Mouse (Mus musculus): ENCODE data around the gene Rgs6. TPM values are rescaled to one million over a fixed set of nuclear protein-coding genes. Genes with fewer than 3 reads are reported as not detected.

Rgs6 gene
- total and polyA plus RNA-seq, 3 experiments: not detected

GRCm38 (mm10) chr12:83047710-83048109 lies 459.6 kb downstream of the Rgs6 start:
- no peaks in the 10 kb centered on the region for H3K27me3 ChIP-seq (replicated peaks)
- no peaks in the 10 kb centered on the region for H3K9me3 ChIP-seq (replicated peaks; ENCODE audit: low read length)
- in situ Hi-C loops (cut with MboI; ENCODE audit: low pct_ligation_motif_present, low pct_unique_long_range_greater_than_20kb, low sequenced_read_pairs): no loop called here
- H3K9ac ChIP-seq (ENCODE audit: insufficient read depth, low read depth): no peak overlapping the region
- H3K79me2 ChIP-seq (replicated peaks; ENCODE audit: control insufficient read depth, extremely low read depth, insufficient read depth, poor library complexity, severe bottlenecking): no peaks in the 10 kb centered on the region
- no peak overlapping the region for H3K27ac ChIP-seq (ENCODE audit: insufficient read depth, low read depth)
- DNase-seq (ENCODE audit: extremely low read depth): no peak
- H3K4me1 ChIP-seq (ENCODE audit: control insufficient read depth in 1 of 2, insufficient read depth in 2 of 2): peaks cover 0 to 4% of the 10 kb centered on the region in 2 experiments; a peak in 1 of 4 replicates
- no peaks in the 10 kb centered on the region for H3K36me3 ChIP-seq (replicated peaks in 1 of 2; ENCODE audit: control insufficient read depth in 1 of 2, insufficient read depth in 1 of 2, low read length in 1 of 2)
- dilution Hi-C loops (cut with MboI; ENCODE audit: extremely low pct_ligation_motif_present, extremely low pct_unique_long_range_greater_than_20kb, low sequenced_read_pairs): no loop called here
- no peak overlapping the region for H3K4me3 ChIP-seq (replicated peaks in 1 of 3; ENCODE audit: low read depth in 2 of 3, low read length in 2 of 3, poor library complexity in 1 of 3)
- no peak overlapping the region for H3K4me2 ChIP-seq (ENCODE audit: insufficient read depth, low read depth, poor library complexity, severe bottlenecking)
- TF ChIP-seq UBTF (IDR thresholded peaks at IDR 0.05; ENCODE audit: low read depth, low read length) (no peak), JUN (IDR thresholded peaks at IDR 0.05; ENCODE audit: insufficient read depth, low read depth, low read length) (no peak)

- H3K36me3 ChIP-seq (replicated peaks in 1 of 2; ENCODE audit: control insufficient read depth in 1 of 2, insufficient read depth in 1 of 2, low read length in 1 of 2): no peaks in the 10 kb centered on the region
- no peaks in the 10 kb centered on the region for H3K79me2 ChIP-seq (replicated peaks; ENCODE audit: control insufficient read depth, extremely low read depth, insufficient read depth, poor library complexity, severe bottlenecking)
- in situ Hi-C loops (cut with MboI; ENCODE audit: low pct_ligation_motif_present, low pct_unique_long_range_greater_than_20kb, low sequenced_read_pairs): no loop called here
- TF ChIP-seq CHD2 (IDR thresholded peaks at IDR 0.05; ENCODE audit: low read length) (no peak), JUN (IDR thresholded peaks at IDR 0.05; ENCODE audit: insufficient read depth, low read depth, low read length) (no peak), HCFC1 (IDR thresholded peaks at IDR 0.05; ENCODE audit: low read depth, low read length) (no peak), UBTF (IDR thresholded peaks at IDR 0.05; ENCODE audit: low read depth, low read length) (no peak), USF2 (conservative IDR thresholded peaks at IDR 0.05; ENCODE audit: low read depth, low read length) (no peak), CHD1 (IDR thresholded peaks at IDR 0.05; ENCODE audit: low read depth, low read length) (no peak)
- H3K27ac ChIP-seq (ENCODE audit: insufficient read depth, low read depth): no peak overlapping the region
- H3K4me1 ChIP-seq (ENCODE audit: control insufficient read depth in 1 of 2, insufficient read depth in 2 of 2): peaks cover 0 to 4% of the 10 kb centered on the region in 2 experiments; a peak in 1 of 4 replicates
- H3K4me2 ChIP-seq (ENCODE audit: insufficient read depth, low read depth, poor library complexity, severe bottlenecking): no peak overlapping the region
- H3K9ac ChIP-seq (ENCODE audit: insufficient read depth, low read depth): no peak overlapping the region
- H3K9me3 ChIP-seq (replicated peaks; ENCODE audit: low read length): peaks cover 7% of the 10 kb centered on the region
- H3K27me3 ChIP-seq (replicated peaks): no peaks in the 10 kb centered on the region
- DNase-seq (ENCODE audit: extremely low read depth): no peak
- dilution Hi-C loops (cut with MboI; ENCODE audit: extremely low pct_ligation_motif_present, extremely low pct_unique_long_range_greater_than_20kb, low sequenced_read_pairs): no loop called here
- no peak overlapping the region for H3K4me3 ChIP-seq (replicated peaks in 1 of 3; ENCODE audit: low read depth in 2 of 3, low read length in 2 of 3, poor library complexity in 1 of 3)
Observed at GRCm38 (mm10) chr12:83050514-83050913, 462.4 kb downstream of the Rgs6 start.

GRCm38 (mm10) chr12:83052391-83052790 lies 464.3 kb downstream of the Rgs6 start:
- Histone ChIP-seq H3K9me3 (replicated peaks; ENCODE audit: low read length) (peaks cover 7% of the 10 kb centered on the region), H3K4me1 (ENCODE audit: control insufficient read depth in 1 of 2, insufficient read depth in 2 of 2) (peaks cover 0 to 4% of the 10 kb centered on the region in 2 experiments; a peak in 1 of 4 replicates), H3K36me3 (replicated peaks in 1 of 2; ENCODE audit: control insufficient read depth in 1 of 2, insufficient read depth in 1 of 2, low read length in 1 of 2) (no peaks in the 10 kb centered on the region), H3K79me2 (replicated peaks; ENCODE audit: control insufficient read depth, extremely low read depth, insufficient read depth, poor library complexity, severe bottlenecking) (no peaks in the 10 kb centered on the region), H3K4me2 (ENCODE audit: insufficient read depth, low read depth, poor library complexity, severe bottlenecking) (no peak overlapping the region), H3K9ac (ENCODE audit: insufficient read depth, low read depth) (no peak overlapping the region), H3K27me3 (replicated peaks) (no peaks in the 10 kb centered on the region), H3K4me3 (replicated peaks in 1 of 3; ENCODE audit: low read depth in 2 of 3, low read length in 2 of 3, poor library complexity in 1 of 3) (no peak overlapping the region), H3K27ac (ENCODE audit: insufficient read depth, low read depth) (no peak overlapping the region)
- in situ Hi-C loops (cut with MboI; ENCODE audit: low pct_ligation_motif_present, low pct_unique_long_range_greater_than_20kb, low sequenced_read_pairs): no loop called here
- no peak for TF ChIP-seq BHLHE40 (IDR thresholded peaks at IDR 0.05; ENCODE audit: low read depth, low read length)
- TF ChIP-seq RCOR1 (conservative IDR thresholded peaks at IDR 0.05; ENCODE audit: low read depth, low read length): no peak
- no peak for TF ChIP-seq USF2 (conservative IDR thresholded peaks at IDR 0.05; ENCODE audit: low read depth, low read length)
- TF ChIP-seq EP300 (IDR thresholded peaks at IDR 0.05; ENCODE audit: low read length): no peak
- no peak for TF ChIP-seq IRF4 (IDR thresholded peaks at IDR 0.05; ENCODE audit: low read depth, low read length)
- no peak for TF ChIP-seq PAX5 (IDR thresholded peaks at IDR 0.05; ENCODE audit: low read length)
- no peak for TF ChIP-seq MAX (IDR thresholded peaks at IDR 0.05; ENCODE audit: low read length)
- no peak for TF ChIP-seq UBTF (IDR thresholded peaks at IDR 0.05; ENCODE audit: low read depth, low read length)
- no peak for TF ChIP-seq CHD2 (IDR thresholded peaks at IDR 0.05; ENCODE audit: low read length)
- no peak for TF ChIP-seq ZNF384 (IDR thresholded peaks at IDR 0.05; ENCODE audit: low read depth, low read length)
- no peak for TF ChIP-seq MYC (IDR thresholded peaks at IDR 0.05; ENCODE audit: low read depth, low read length)
- TF ChIP-seq POLR2A (IDR thresholded peaks at IDR 0.05; ENCODE audit: low read depth, low read length): no peak
- no peak for TF ChIP-seq HCFC1 (IDR thresholded peaks at IDR 0.05; ENCODE audit: low read depth, low read length)
- no peak for TF ChIP-seq SMC3 (IDR thresholded peaks at IDR 0.05; ENCODE audit: low read depth, low read length)
- TF ChIP-seq SIN3A (IDR thresholded peaks at IDR 0.05; ENCODE audit: low read length): no peak
- no peak for TF ChIP-seq ZMIZ1 (IDR thresholded peaks at IDR 0.05; ENCODE audit: low read depth, low read length)
- no peak for TF ChIP-seq JUND (conservative IDR thresholded peaks at IDR 0.05; ENCODE audit: low read depth, low read length)
- TF ChIP-seq KAT2A (IDR thresholded peaks at IDR 0.05; ENCODE audit: insufficient replicate concordance, low read length): no peak
- dilution Hi-C loops (cut with MboI; ENCODE audit: extremely low pct_ligation_motif_present, extremely low pct_unique_long_range_greater_than_20kb, low sequenced_read_pairs): no loop called here
- DNase-seq (ENCODE audit: extremely low read depth): no peak
